Mouse (Mus musculus): Measurements from ENCODE around the gene Kcp.

Gene Kcp

GRCm38 (mm10) chr6:29507447-29508309 lies at the start of gene Kcp:
Gene Kcp, minus strand, starts transcription at chr6:29507952.
- DNase-seq (ENCODE audit: low spot score), result no peak

DNA sequence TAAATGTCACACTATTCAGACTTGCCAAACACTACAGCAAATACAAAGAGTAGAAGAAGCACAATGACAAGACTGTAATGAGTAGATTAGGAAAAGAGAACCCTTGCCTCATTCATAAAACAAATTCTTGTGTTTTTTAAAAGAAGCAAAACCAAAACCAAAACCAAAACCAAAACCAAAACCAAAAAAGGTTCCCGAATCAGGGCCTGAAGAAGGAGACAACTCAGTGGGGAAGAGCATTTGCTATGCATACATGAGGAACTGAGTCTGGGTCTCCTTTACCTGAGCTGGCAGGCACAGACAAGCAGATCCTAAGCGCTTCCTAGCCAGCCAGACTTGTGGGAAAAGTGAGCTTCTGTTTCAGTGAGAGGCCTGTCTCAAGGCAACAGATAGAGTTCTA lies 49.4 kb upstream of the Kcp start:
- no peak for DNase-seq (ENCODE audit: low spot score)

DNA sequence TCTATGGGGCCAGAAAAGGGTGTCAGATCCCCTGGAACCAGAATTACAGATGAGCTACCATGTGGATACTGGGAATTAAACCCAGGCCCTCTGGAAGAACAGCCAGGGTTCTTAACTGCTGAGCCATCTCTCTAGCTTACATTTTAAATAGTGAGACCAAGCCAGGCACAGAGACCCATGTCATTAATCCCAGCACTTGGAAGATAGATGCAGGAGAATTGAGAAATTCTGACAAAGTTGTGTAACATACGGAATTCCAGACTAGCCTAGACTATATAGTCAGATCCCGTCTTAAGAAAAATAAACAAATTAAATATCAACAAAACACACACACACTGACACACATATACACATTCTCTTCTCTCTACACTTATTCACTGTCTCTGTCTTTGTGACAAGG lies 44.8 kb upstream of the Kcp start:
- no peak for DNase-seq (ENCODE audit: low spot score)

DNA sequence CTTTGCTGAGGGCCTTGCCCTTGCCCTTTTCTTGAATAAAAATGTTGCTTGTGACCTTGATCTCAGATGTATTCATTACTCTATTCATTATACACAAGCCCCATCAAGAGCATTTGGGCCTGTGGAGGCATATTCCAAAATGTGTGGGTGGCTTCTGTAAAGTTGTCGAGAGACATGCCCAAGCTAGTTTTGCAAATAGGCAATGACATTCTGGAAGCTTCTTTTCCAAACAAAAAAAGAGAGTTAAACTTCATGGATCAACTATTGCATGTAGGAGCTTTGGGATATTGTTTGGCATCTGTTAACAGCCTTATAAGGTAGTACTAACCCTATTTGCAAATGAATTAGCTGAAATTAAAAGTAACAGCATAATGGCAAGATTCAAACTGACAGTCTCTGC lies 40.3 kb upstream of the Kcp start:
- DNase-seq (ENCODE audit: low spot score), result no peak

DNA sequence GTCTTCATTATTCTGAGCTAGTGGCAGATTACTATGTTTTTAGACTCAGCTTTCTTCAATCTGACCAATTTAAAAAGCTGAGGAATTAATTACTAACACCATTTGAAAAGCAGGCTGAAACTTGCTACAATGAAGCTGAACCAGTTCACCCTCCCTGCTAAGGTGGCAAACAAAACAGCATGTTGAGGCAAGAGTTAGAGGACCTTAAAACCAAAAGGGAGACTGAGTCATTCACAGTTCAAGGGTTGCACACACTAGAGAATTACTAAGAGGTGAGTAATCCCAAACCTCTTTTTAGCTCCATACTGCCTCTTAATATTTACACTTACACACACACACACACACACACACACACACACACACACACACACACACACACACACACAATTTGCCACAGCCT lies 39.8 kb upstream of the Kcp start:
- no peak for DNase-seq (ENCODE audit: low spot score)

GRCm38 (mm10) chr6:29545611-29546010 lies 37.9 kb upstream of the Kcp start:
- no peak for DNase-seq (ENCODE audit: low spot score)

- DNase-seq (ENCODE audit: low spot score), result no peak
Observed at GRCm38 (mm10) chr6:29540956-29541355, 33.2 kb upstream of the Kcp start.

GRCm38 (mm10) chr6:29540223-29540622 lies 32.5 kb upstream of the Kcp start:
- DNase-seq (ENCODE audit: low spot score), result no peak

GRCm38 (mm10) chr6:29539502-29539901 lies 31.8 kb upstream of the Kcp start:
- DNase-seq (ENCODE audit: low spot score), result no peak

GRCm38 (mm10) chr6:29537221-29537620 lies 29.5 kb upstream of the Kcp start:
- no peak for DNase-seq (ENCODE audit: low spot score)

- DNase-seq (ENCODE audit: low spot score), result no peak
Observed at GRCm38 (mm10) chr6:29536651-29537193, 29.0 kb upstream of the Kcp start.

- DNase-seq (ENCODE audit: low spot score), result no peak
Observed at GRCm38 (mm10) chr6:29535316-29535715, 27.6 kb upstream of the Kcp start.

- no peak for DNase-seq (ENCODE audit: low spot score)
Observed at GRCm38 (mm10) chr6:29530050-29530449, 22.3 kb upstream of the Kcp start.

GRCm38 (mm10) chr6:29529444-29529820 lies 21.7 kb upstream of the Kcp start:
- DNase-seq (ENCODE audit: low spot score), result no peak

DNA sequence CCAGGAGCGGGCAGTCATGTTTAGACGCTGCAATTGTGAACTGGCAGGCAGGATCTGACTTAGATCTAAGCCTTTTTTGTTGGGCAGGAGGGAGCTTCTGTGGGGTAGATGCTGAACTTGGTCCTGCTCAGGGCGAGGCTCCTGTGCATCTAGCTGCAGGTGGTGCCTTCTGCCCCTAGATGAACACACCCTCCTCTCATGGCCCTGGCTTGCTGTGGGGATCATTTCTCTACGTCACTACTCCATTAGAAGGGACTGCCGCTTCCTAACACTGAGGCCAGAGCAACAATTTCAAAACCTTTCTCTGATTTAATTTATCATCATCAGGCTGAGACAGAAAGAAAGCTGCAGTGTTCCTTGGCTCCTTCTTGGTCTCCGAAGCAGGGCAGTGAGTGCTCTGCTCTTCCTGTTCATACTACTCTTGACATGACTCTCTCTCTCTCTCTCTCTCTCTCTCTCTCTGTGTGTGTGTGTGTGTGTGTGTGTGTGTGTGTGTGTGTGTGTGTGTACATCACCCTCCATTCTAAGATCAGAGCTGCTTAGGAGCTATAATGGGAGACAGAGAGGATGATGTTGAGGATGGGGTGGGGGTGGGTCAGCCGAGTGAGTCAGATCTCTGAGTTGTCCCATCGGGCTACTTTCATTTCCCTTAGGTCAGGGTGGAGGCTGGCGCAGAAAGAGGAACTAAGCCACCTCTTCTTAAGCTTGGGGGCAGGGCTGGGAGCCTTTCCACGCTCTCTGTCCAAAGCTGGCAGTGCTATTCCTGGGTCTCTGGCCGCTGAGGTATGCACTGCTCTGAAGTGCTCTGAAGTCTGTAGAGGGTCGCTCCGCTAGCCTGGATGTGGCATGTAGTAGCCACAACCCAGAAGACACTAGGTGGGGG lies 21.1 kb upstream of the Kcp start:
- DNase-seq (ENCODE audit: low spot score), result no peak

DNA sequence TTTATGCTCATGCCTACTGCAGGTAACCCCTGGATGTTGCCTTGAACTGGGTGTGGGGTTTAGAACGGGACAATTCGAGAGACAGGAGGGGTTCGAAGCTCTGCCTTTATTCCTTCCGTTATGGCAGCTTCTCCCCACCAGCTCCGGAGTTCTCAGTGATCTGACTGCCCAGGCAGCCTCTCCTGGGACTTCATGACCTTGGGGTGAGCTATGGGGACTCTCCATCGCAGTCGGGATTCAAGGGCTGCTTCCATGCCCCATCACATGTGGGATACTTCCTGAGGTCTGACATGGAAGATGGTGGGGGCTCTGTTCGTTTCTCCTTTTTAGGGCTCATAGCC lies 20.4 kb upstream of the Kcp start:
- no peak for DNase-seq (ENCODE audit: low spot score)

DNA sequence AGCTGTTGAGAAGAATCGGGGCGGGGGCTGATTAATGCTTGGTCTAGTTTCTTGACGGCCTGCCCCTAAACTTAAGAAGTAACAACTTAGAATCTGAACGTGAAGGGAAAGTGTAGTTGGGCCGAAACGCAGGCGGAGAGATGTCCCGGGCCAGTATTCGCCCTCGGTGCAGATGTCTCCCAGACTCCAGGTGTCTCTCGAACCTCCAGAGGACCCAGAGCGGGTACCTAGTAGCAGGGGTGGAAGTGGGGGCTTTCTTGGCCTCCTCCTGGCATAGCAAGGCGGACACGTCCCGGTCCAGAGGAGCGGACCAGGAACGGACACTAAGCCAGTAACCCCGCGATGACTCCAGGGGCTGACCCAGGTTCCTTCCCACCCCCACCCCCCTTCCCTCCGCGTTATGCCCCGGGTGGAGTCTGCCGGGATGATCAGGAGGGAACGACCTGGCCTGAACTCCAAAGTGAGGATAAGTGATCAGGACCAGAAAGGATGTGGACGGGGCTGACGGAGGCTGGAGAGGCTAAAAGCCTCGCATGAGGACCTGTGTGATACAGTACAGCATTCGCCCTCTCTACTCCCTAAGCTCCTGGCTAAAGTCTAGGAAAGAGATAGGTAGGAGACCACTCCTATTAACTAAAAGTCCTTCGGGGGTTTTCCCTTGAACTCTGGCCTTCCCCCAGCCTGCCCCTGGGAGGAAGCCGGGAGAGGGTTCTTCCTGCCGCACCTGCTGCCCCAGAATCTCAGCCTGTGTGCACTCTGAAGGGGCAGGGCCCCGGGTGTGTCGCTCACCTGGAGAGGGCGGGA lies 19.8 kb upstream of the Kcp start:
- DNase-seq (ENCODE audit: low spot score), result no peak

DNA sequence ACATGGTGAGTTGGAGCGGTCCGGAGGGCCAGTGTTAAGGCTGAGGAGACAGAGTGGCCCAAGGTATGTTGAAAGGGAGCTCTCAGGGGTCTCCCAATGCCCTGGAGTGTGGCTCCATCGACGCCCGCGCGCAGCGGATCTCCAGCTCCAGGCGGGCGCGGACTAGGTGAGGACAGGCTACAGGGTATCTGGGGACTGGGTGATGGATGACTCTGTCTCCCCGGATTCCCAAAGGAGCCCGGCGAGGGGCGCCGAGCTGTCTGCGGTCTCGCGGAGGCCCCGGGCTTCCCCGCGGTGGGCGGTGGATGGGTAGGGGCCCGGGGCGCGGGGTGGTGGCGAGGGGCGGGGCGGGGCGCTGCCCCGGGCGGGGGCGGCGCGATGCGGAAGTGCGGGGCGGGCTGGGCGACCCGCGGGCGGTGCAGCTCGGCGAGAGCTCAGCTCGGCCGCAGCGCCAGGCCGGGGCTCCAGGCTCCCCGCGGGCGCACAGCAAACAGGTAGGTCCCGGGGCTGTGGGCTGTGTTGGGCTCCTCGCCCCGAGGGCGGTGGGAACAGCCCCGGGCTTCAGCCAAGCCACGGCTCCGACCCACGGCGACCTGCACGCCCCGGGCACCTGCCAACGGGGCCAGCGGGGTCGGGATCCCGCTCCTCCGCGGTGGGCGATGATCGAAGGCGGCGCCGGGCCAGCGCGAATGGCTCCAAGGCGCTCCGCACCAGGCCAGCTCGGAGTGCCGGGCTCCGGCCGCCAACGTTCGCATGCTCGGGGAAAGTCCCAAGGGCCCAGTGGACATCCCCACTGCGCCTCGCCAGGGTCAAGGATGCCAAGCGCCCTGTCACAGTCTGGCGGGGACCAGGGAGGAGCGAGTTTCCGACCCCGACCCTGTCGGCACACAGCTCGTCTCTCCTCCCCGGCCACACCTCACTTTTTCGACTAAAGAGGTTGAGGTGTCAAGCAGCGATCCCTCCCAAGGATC lies 18.8 kb upstream of the Kcp start, which contains the start of gene Irf5:
Gene Irf5, plus strand, starts transcription at position 345 of the 971 bp plus-strand sequence.
- DNase-seq (ENCODE audit: low spot score), result no peak

DNA sequence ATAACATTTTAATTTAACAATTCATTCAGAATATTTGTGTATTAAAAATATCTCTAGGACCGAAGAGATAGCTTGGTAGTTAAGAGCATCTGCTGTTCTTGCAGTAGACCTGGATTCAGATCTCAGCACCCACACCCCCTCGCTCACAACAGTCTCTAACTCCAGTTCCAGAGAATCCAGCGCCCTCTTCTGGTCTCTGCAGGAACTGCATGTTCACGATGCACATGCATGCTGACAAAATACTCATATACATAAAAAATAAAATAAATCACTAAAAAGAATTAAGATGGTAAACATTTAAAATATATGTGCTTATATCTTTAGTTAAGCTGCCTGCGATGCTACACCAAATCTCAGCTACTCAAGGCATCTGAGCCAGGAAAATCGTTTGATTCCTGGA lies 17.5 kb upstream of the Kcp start:
- no peak for DNase-seq (ENCODE audit: low spot score)

GRCm38 (mm10) chr6:29524034-29524489 lies 16.3 kb upstream of the Kcp start:
- no peak for DNase-seq (ENCODE audit: low spot score)

Data from left cerebral cortex, adult 11 months (tissue).